Mouse (Mus musculus) embryonic facial prominence, embryonic 13.5 days (tissue): ENCODE data around the gene Noc4l. TPM values are rescaled to one million over a fixed set of nuclear protein-coding genes. Genes with fewer than 3 reads are reported as not detected.

Experiments used
- ATAC-seq: fragments of 200-750 bp; cut with Nextera tagmentation; 2 replicates; pipeline ENCODE4 v1.8.0; 2017; ENCODE audit warnings: low read depth; ENCODE audit not compliant: insufficient number of reproducible peaks, insufficient read depth, low FRiP score, low TSS enrichment
- H3K27ac ChIP-seq: fragments of 300-500 bp; sonication (generic); 2 replicates; pipeline ENCODE4 v1.5.1; 2015; ENCODE audit warnings: moderate library complexity, mild to moderate bottlenecking, inconsistent platforms
- H3K27me3 ChIP-seq: fragments of 300-500 bp; sonication (generic); 2 replicates; pipeline ENCODE4 v1.6.1; 2015; ENCODE audit warnings: mild to moderate bottlenecking, inconsistent platforms
- H3K36me3 ChIP-seq: fragments of 300-500 bp; sonication (generic); 2 replicates; pipeline ENCODE4 v1.6.1; 2015; ENCODE audit warnings: mild to moderate bottlenecking, inconsistent platforms
- H3K4me1 ChIP-seq: fragments of 300-500 bp; sonication (generic); 2 replicates; pipeline ENCODE4 v1.6.1; 2015; ENCODE audit warnings: inconsistent platforms
- H3K4me2 ChIP-seq: fragments of 300-500 bp; sonication (generic); 2 replicates; pipeline ENCODE4 v1.6.1; 2015; ENCODE audit warnings: moderate library complexity, mild to moderate bottlenecking, inconsistent platforms
- H3K4me3 ChIP-seq: fragments of 300-500 bp; sonication (generic); 2 replicates; pipeline ENCODE4 v1.5.1; 2015; ENCODE audit warnings: mild to moderate bottlenecking, inconsistent platforms
- H3K9ac ChIP-seq: fragments of 300-500 bp; sonication (generic); 2 replicates; pipeline ENCODE4 v1.6.1; 2015; ENCODE audit warnings: mild to moderate bottlenecking, inconsistent platforms
- H3K9me3 ChIP-seq: fragments of 300-500 bp; sonication (generic); 2 replicates; pipeline ENCODE4 v1.6.1; 2016; ENCODE audit warnings: inconsistent platforms
- WGBS: fragments of 180-500 bp; shearing (Covaris S2); methylation state at CpG from one replicate; pipeline ENCODE4 v1.1.7; 2015; ENCODE audit warnings: mixed read lengths; 5-methylcytosine and 5-hydroxymethylcytosine counted together
- polyA plus RNA-seq: library from polyadenylated mRNA; unstranded; fragments of >200 nt; fragmentation: Nextera tagmentation; extraction: Ambion mirVana; gene quantifications from 2 replicates; pipeline ENCODE4 v1.2.1, GENCODE M21; 2015

Gene Noc4l
- polyA plus RNA-seq, 1 experiment from 2014 or later: 58.3 TPM

GRCm38 (mm10) chr5:110635951-110636707 is 17.1 kb downstream of the Noc4l start:
- WGBS: 30% methylated on average over 6 of the region's 6 CpGs
- ATAC-seq: no peak
- H3K27ac ChIP-seq: no peak overlapping the region

GRCm38 (mm10) chr5:110629525-110630120 is 23.6 kb downstream of the Noc4l start:
- H3K9me3 ChIP-seq: no peaks in the 10 kb centered on the region
- H3K27ac ChIP-seq: no peak overlapping the region
- no peak overlapping the region for H3K9ac ChIP-seq
- H3K4me2 ChIP-seq: no peak overlapping the region
- no peak overlapping the region for H3K4me3 ChIP-seq
- peaks cover 5% of the 10 kb centered on the region; the same call in 1 of the 2 replicates for H3K27me3 ChIP-seq
- ATAC-seq: no peak
- H3K36me3 ChIP-seq: no peaks in the 10 kb centered on the region
- H3K4me1 ChIP-seq: peaks cover 6% of the 10 kb centered on the region; the same call in 1 of the 2 replicates
- 75% methylated on average over 2 of the region's 2 CpGs for WGBS

More at GRCm38 (mm10) chr5:110635951-110636707, 17.1 kb downstream of the Noc4l start:
- Histone ChIP-seq H3K4me3 (no peak overlapping the region), H3K9ac (no peak overlapping the region), H3K4me1 (0 out of 2 replicates have a peak, but pooled peaks cover 4% of the 10 kb centered on the region), H3K9me3 (no peaks in the 10 kb centered on the region), H3K36me3 (no peaks in the 10 kb centered on the region), H3K4me2 (no peak overlapping the region), H3K27me3 (no peaks in the 10 kb centered on the region)

GRCm38 (mm10) chr5:110628156-110628555 is 25.1 kb downstream of the Noc4l start:
- Histone ChIP-seq H3K4me3 (no peak overlapping the region; the same call in 1 of the 2 replicates), H3K4me1 (peaks cover 6% of the 10 kb centered on the region; the same call in 1 of the 2 replicates), H3K9me3 (no peaks in the 10 kb centered on the region), H3K36me3 (no peaks in the 10 kb centered on the region), H3K4me2 (peak overlapping the region; percentile 38), H3K27ac (no peak overlapping the region), H3K9ac (no peak overlapping the region), H3K27me3 (peaks cover 5% of the 10 kb centered on the region; the same call in 1 of the 2 replicates)
- WGBS: 19% methylated on average over 19 of the region's 19 CpGs
- ATAC-seq: no peak

GRCm38 (mm10) chr5:110627351-110627750 is 25.9 kb downstream of the Noc4l start:
- Histone ChIP-seq H3K4me3 (no peak overlapping the region), H3K36me3 (no peaks in the 10 kb centered on the region), H3K4me1 (peaks cover 6% of the 10 kb centered on the region; the same call in 1 of the 2 replicates), H3K4me2 (no peak overlapping the region), H3K9me3 (no peaks in the 10 kb centered on the region), H3K27me3 (peaks cover 5% of the 10 kb centered on the region; the same call in 1 of the 2 replicates), H3K27ac (no peak overlapping the region), H3K9ac (no peak overlapping the region)
- WGBS: 74% methylated on average over 10 of the region's 10 CpGs
- ATAC-seq: no peak

- Histone ChIP-seq H3K36me3 (no peaks in the 10 kb centered on the region), H3K9ac (no peak overlapping the region), H3K4me2 (no peak overlapping the region), H3K27ac (no peak overlapping the region), H3K4me3 (no peak overlapping the region), H3K27me3 (peaks cover 5% of the 10 kb centered on the region; the same call in 1 of the 2 replicates), H3K9me3 (no peaks in the 10 kb centered on the region), H3K4me1 (peaks cover 6% of the 10 kb centered on the region; the same call in 1 of the 2 replicates)
- 64% methylated on average over 2 of the region's 2 CpGs for WGBS
- ATAC-seq: no peak
These were observed 28.9 kb downstream of the Noc4l start for GRCm38 (mm10) chr5:110624319-110624718.

GRCm38 (mm10) chr5:110619226-110619625 is 34.0 kb downstream of the Noc4l start:
- H3K4me1 ChIP-seq: no peaks in the 10 kb centered on the region
- H3K4me2 ChIP-seq: no peak overlapping the region
- H3K36me3 ChIP-seq: no peaks in the 10 kb centered on the region
- no peak overlapping the region for H3K9ac ChIP-seq
- no peak overlapping the region for H3K27ac ChIP-seq
- no peaks in the 10 kb centered on the region; the same call in 1 of the 2 replicates for H3K27me3 ChIP-seq
- 85% methylated on average over 6 of the region's 6 CpGs for WGBS
- no peak overlapping the region for H3K4me3 ChIP-seq
- ATAC-seq: no peak
- H3K9me3 ChIP-seq: no peaks in the 10 kb centered on the region

GRCm38 (mm10) chr5:110611435-110612158 is 41.6 kb downstream of the Noc4l start:
- no peak overlapping the region for H3K4me3 ChIP-seq
- peak overlapping the region; percentile 73 for H3K27ac ChIP-seq
- H3K9ac ChIP-seq: no peak overlapping the region
- peaks cover 43% of the 10 kb centered on the region for H3K4me1 ChIP-seq
- H3K4me2 ChIP-seq: peak overlapping the region; percentile 22; the same call in 1 of the 2 replicates
- peaks cover 12% of the 10 kb centered on the region for H3K27me3 ChIP-seq
- H3K9me3 ChIP-seq: no peaks in the 10 kb centered on the region
- peak; percentile 74; the same call in 1 of the 2 replicates for ATAC-seq
- no peaks in the 10 kb centered on the region for H3K36me3 ChIP-seq
- WGBS: 38% methylated on average over 5 of the region's 5 CpGs

GRCm38 (mm10) chr5:110610484-110610883 is 42.7 kb downstream of the Noc4l start:
- H3K4me3 ChIP-seq: no peak overlapping the region
- H3K27ac ChIP-seq: no peak overlapping the region
- no peaks in the 10 kb centered on the region for H3K36me3 ChIP-seq
- no peak overlapping the region for H3K9ac ChIP-seq
- H3K27me3 ChIP-seq: peaks cover 14% of the 10 kb centered on the region
- H3K4me2 ChIP-seq: no peak overlapping the region
- H3K4me1 ChIP-seq: peaks cover 43% of the 10 kb centered on the region
- 70% methylated on average over 7 of the region's 7 CpGs for WGBS
- ATAC-seq: no peak
- H3K9me3 ChIP-seq: no peaks in the 10 kb centered on the region

GRCm38 (mm10) chr5:110609868-110610267 is 43.3 kb downstream of the Noc4l start:
- peaks cover 43% of the 10 kb centered on the region for H3K4me1 ChIP-seq
- no peak overlapping the region for H3K4me3 ChIP-seq
- WGBS: 67% methylated on average over 5 of the region's 5 CpGs
- no peaks in the 10 kb centered on the region for H3K36me3 ChIP-seq
- peaks cover 14% of the 10 kb centered on the region for H3K27me3 ChIP-seq
- no peak overlapping the region for H3K27ac ChIP-seq
- no peaks in the 10 kb centered on the region for H3K9me3 ChIP-seq
- no peak for ATAC-seq
- H3K9ac ChIP-seq: no peak overlapping the region
- H3K4me2 ChIP-seq: no peak overlapping the region

- Histone ChIP-seq H3K4me1 (peaks cover 43% of the 10 kb centered on the region), H3K36me3 (no peaks in the 10 kb centered on the region), H3K27me3 (peaks cover 14% of the 10 kb centered on the region), H3K27ac (no peak overlapping the region; the same call in 1 of the 2 replicates), H3K9me3 (no peaks in the 10 kb centered on the region), H3K4me2 (no peak overlapping the region), H3K9ac (no peak overlapping the region), H3K4me3 (no peak overlapping the region)
- 69% methylated on average over 3 of the region's 3 CpGs for WGBS
- no peak for ATAC-seq
These were observed 43.8 kb downstream of the Noc4l start for GRCm38 (mm10) chr5:110609425-110609824.

GRCm38 (mm10) chr5:110608941-110609340 is 44.3 kb downstream of the Noc4l start:
- H3K9me3 ChIP-seq: no peaks in the 10 kb centered on the region
- H3K9ac ChIP-seq: no peak overlapping the region
- no peak overlapping the region for H3K4me2 ChIP-seq
- H3K27me3 ChIP-seq: peaks cover 16% of the 10 kb centered on the region
- no peak overlapping the region for H3K4me3 ChIP-seq
- H3K36me3 ChIP-seq: no peaks in the 10 kb centered on the region
- H3K4me1 ChIP-seq: peaks cover 43% of the 10 kb centered on the region
- 26% methylated on average over 8 of the region's 8 CpGs for WGBS
- H3K27ac ChIP-seq: no peak overlapping the region
- no peak for ATAC-seq
